Mouse (Mus musculus) neutrophil, adult 5-6 weeks (primary cell): ENCODE data around the gene Tmem212. TPM values are rescaled to one million over a fixed set of nuclear protein-coding genes. Genes with fewer than 3 reads are reported as not detected.

ENCODE experiments used
- ATAC-seq: fragments of 151-379, 151-347 bp; 2 replicates; pipeline ENCODE4 v1.8.0; 2017; ENCODE audit warnings: mild to moderate bottlenecking, moderate TSS enrichment; ENCODE audit not compliant: insufficient number of reproducible peaks, poor library complexity, low FRiP score, severe bottlenecking; ENCODE audit errors: extremely low read depth
- total RNA-seq: library from RNA; stranded (forward); fragments of 200-1000 nt; gene quantifications from 2 replicates; pipeline ENCODE4 v1.2.3, GENCODE M21; 2017

The Tmem212 gene
- total RNA-seq, 1 experiment from 2014 or later: not detected

DNA sequence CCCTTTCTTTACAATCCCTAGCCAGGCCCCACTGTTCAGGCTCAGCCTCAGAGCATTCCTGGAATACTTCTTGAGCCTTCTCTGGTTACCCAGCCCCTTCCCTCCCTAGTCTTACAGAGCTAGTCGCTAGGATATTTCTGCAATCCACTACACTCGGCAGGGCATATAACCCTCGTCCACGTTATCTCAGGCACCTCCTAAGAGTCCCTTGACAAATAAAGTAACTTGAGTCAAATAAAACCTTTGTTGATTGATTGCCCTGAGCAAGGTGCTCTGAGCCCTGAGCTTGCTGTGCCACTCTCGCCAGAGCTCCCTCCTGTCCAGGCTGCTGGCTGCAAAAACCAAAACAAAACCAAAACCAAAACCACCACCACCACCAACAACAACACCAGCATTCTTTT, 37.0 kb downstream of the Tmem212 start:
- no peak for ATAC-seq

GRCm38 (mm10) chr3:27858441-27859115, 37.6 kb downstream of the Tmem212 start:
- ATAC-seq: no peak

DNA sequence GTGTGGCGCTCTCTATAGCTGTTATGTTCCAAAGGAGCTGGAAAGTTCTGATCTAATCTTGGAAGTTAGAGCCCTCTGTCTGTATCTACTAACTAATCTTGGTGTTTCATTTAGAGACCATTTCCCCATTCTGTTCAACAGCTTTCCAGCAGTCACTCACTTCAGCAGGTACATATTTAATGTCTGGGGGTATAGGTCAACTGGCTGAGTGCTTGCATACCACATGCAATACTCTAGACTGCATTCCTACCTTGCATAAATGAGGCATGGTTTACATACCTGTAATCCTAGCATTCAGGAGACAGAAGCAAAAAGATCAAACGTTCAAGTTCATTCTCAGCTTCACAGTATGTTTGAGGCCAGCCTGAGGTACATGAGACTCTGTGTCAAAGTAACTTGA, 39.9 kb downstream of the Tmem212 start:
- ATAC-seq: no peak

GRCm38 (mm10) chr3:27854431-27855180, 41.6 kb downstream of the Tmem212 start:
- no peak for ATAC-seq

GRCm38 (mm10) chr3:27843266-27843665, 52.9 kb downstream of the Tmem212 start:
- ATAC-seq: no peak

DNA sequence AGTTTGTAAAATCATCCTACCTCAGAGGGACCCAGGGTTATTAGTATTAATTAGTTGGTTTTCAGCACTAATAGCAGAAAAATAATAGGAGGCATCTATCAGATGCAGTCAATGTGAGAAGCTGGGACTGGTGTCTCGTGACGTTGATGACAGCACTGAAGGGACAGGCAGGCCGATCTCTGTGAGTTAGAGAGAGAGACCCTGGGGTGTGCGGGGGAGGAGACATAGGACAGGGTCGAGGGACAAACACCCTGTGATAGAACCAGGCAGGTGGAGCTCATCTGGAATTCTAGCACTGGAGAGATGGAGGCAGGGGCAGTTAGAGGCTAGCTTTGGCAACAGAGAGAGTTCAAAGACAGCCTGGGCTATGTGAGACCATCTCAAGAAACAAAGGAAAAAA, 53.3 kb downstream of the Tmem212 start:
- no peak for ATAC-seq

DNA sequence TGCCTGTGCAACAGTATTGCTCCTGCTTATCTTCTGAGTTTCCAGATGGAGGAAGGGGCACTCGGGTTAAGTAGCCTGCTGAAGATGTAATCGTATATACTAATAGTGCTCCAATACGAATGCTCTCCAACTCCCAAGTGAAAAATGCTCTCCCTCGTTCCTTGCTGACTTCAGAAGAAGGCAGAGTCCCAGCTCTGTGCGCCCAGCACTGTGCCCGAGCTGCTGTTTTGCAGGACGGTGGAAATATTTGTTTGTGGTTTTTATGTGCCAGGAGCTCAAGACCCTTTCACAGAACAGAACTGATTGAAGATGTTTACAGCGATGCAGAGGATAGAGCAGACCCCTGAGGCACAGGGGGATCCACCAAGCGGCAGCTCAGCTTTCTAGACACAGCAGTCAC, 55.9 kb downstream of the Tmem212 start:
- ATAC-seq: no peak

DNA sequence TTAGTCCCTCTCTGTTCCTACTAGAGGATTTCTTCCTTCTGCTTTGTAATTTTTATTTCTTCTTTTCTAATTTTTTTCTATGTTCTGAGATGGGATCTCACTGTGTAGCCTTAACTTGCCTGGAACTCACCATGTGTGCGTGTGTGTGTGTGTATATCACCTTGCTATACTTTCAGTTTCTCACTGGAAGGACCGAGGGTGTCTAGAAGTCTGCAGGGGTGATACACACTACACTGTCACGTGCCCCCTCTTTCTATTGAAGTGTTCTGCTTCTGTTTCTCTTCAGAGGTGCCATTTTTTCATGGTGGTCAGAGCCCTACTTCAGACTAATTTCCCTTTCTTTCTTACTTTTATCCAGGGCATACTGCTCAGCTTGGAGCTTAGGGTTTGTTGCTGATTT, 56.4 kb downstream of the Tmem212 start:
- ATAC-seq: no peak

DNA sequence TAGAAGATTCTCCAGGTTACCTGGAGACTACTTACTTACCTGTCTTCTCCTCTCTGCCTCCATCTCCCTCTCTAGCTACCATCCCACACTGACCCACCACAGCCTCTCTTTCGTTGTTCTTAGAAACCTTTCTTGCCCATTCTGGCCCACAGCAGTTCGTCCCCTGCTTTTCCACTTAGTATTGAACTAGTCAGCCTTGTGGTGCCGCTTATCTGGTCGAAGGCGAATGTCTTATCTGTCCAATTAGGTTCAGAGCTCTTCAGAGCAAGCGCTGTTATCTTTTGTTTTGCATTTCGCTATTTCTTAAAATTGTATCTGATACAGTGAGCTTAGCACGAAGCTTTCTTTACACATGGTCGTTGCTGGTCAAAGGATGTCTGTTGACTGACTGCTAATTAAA, 56.9 kb downstream of the Tmem212 start:
- no peak for ATAC-seq

- no peak for ATAC-seq
Measured at GRCm38 (mm10) chr3:27836297-27836696, 59.9 kb downstream of the Tmem212 start.

DNA sequence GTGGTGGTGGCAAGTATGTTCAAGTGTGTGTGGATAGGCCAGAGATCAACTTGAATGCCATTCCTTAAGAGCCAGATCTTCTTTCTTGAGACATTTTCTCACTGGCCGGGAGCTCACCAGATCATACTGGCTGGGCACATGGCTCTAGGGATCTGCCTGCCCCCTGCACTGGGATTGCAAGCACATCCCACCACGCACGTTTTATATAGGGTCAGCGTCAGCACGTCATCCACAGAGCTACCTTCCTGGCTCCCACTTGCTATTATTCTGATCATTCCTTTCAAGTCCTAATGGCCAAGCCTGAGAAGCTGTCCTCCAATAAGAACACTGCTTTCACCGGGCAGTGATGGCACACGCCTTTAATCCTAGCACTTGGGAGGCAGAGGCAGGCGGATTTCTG, 60.4 kb downstream of the Tmem212 start:
- ATAC-seq: no peak

DNA sequence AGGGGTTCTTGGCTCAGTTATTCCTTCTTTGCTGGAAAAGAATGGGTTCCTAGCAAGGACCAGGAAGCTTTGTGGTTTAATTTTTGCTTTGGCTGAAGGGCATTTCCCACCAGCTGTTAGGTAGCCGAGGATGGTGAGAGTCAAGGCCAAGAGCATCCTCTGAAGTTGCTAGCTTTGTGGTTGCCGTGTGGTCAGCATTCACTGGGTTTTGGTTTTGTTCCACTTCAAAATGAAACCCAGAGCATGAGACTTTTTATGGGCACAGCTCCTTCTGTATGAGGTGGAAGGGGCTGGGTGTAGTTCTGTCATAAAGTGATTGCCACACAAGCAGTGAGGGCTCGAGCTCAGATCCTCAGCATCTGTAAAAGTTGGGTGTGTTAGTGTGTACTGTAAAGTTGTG, 67.4 kb downstream of the Tmem212 start:
- ATAC-seq: no peak

DNA sequence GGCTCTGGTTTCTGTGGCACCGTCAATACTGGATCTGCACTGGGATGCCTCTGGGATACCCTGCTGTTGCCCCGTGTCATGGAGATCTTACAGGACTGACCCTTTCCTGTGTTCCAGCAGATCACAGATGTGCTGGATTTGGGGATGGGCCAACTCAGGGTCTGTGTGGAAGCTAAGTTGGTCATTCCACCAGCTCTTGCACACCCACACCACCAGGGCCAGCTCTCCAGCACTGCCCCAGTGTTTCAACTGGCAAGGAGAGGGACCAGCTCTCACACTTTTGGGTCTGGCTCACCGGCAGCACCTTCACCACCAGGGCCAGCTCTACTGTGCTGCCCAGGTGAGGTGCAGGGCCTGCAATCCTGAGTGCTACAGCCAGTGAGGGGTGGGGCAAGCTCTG, 68.9 kb downstream of the Tmem212 start:
- no peak for ATAC-seq

GRCm38 (mm10) chr3:27825985-27826384, 70.2 kb downstream of the Tmem212 start:
- no peak for ATAC-seq

Other genes starting within 250 kb of the Tmem212 start
- 14.3 and 15.1 TPM in 2 replicates for gene Fndc3b, start 185.1 kb downstream of the Tmem212 start, total RNA-seq
- gene Pld1, start 42.3 kb upstream of the Tmem212 start, total RNA-seq: 3.1 and 7.8 TPM in 2 replicates